Mouse (Mus musculus) natural killer cell, adult 2 months (primary cell): ENCODE results near the gene Mon1b.
A peak's percentile ranks its signal among the peaks of the same experiment; 100 is the strongest.

Experiments
- DNase-seq, 2 experiments: peaks; one replicate each; pipeline ENCODE4 v3.0.0; 2022; ENCODE audit warnings: low spot score in 2 of 2

Gene Mon1b

DNA sequence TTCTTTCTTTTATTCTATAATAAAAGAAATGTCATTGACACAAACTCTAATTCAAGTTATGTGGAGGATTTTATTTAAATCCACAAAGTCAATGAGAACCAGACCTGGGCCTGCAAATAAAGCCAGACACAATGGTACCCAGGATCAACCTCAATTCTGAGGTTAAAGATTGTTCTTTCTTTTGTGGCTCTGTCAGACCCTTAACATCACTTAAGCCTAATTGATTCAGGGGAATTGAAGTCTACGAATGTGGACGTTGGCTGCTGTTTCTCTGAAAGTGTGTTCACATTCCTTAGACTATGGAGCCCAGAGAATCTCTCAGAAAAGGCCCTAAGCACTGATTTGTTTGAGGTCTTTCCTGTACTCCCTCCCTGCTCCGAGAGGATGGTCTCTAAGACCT, 37.9 kb downstream of the Mon1b start:
- DNase-seq: no peak

DNA sequence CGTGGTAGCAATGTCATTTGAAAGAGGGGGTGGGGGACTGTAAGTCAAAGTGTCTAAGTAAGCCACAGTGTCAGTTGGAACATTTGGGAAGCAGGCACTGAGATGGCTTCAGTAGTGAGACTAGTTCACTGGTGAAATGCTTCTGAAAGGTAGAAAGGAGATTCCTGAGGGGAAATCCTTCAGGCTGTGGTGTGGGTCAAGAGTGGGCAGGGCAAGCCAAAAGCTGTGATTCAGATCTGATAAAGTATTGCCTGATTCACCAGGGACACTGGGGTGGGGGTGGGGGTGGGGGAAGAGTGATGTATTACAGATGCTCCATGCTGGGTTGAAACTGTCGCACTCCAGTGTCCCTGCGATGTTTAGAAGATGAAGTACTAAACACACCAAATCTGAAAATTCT, 39.2 kb downstream of the Mon1b start:
- no peak for DNase-seq

DNA sequence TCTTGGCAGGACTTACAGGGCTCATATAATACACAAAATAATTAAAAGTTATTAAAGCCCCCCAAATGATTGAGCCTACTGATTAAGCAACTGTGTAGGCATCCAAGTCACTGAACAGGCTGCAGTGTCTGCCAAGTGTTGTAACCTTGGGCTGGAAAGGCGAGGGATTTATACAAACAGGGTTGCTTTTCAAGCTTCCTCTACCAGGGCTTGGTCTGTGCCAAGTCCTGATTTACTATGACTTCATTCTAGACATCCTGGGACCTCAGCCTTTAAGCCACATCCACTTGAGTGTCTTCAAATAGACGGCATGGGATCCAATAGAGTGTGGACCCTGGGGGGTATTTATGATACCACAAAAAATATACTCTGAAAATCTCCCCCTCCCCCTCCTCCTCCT, 39.9 kb downstream of the Mon1b start:
- no peak for DNase-seq

DNA sequence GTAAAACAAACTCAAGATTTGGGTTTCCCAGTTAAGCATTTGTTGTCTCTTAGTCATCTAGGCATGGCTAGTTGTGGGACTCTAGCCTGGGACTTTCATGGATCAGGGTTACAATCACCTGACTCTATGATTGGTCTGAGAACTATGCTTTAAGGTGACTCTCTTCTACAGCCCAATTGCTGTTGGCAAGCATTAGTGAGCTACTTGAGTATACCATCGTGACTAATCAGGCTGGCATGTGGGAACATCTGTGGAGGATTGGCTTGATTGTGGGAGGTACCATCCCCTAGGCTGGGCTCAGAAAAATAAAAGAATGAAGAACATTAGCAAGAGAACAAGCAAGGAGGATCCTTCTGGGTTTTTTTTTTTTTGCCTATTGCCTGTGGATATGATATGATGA, 41.4 kb downstream of the Mon1b start:
- DNase-seq: no peak

DNA sequence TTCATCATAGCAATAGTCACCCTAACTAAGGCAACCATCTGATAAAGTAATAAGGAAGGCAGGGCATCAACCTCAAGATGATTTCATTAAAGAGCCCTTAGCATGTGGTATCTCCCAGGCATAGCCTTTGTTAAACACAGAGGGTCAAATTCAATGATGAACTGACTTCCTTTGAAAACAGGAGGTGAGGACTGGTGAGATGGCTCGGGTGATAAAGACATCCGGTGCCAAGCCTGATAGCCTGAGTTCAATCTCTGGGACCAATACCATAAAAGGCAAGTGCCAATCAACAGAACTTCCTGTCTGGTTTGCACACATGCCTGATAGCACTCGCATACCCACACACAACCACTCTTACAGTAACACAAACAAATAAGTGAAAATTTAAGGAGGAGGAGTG, 44.0 kb downstream of the Mon1b start:
- peak; percentile 26 to 49 for DNase-seq

DNA sequence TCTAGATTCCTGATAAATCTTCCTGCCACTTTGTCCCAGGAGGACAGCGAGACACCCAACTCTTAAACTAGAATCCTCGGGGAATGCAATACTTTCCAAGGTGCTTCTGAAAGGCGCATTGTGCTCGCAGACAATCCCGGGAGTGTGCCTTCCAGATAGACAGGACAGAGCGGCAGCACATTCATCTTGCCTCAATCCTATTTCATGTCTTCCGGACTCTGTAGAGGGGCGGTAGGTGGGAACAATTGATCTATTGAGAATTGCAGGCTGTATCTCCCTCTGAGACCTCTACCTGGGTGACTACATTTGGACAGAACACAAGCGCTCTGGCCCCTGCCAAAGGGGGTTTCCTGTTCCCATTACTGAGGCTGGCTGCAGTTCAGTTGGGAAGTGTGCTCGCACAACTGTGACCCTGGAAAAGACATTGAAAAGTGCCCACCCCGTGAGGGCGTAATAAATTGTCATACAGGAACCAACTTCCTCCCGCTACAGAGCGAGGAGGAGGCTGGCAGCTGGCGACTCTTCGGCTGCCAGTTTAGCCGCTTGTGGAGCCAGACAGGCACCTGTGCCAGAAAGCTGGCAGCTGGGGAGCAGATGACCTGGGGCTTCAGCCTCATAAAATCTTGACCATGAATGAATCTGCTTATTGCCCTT, 52.6 kb downstream of the Mon1b start:
- no peak for DNase-seq

DNA sequence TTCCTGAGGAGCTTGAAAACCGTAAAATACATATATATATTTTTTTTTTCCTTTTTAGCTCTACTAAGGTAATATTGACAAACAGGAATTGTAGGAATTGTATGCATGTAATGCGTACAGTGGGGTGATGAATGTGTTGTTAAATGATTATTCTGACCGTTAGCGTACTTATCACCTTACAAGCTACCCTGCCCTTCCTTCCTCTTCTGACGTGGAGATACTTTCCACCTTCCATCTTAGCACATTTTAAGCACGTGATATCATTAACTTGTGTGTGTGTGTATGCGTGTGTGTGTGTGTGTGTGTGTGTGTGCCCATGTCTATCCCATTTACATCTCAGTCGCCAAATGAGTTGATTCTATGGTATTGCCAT, 53.1 kb downstream of the Mon1b start:
- DNase-seq: no peak

DNA sequence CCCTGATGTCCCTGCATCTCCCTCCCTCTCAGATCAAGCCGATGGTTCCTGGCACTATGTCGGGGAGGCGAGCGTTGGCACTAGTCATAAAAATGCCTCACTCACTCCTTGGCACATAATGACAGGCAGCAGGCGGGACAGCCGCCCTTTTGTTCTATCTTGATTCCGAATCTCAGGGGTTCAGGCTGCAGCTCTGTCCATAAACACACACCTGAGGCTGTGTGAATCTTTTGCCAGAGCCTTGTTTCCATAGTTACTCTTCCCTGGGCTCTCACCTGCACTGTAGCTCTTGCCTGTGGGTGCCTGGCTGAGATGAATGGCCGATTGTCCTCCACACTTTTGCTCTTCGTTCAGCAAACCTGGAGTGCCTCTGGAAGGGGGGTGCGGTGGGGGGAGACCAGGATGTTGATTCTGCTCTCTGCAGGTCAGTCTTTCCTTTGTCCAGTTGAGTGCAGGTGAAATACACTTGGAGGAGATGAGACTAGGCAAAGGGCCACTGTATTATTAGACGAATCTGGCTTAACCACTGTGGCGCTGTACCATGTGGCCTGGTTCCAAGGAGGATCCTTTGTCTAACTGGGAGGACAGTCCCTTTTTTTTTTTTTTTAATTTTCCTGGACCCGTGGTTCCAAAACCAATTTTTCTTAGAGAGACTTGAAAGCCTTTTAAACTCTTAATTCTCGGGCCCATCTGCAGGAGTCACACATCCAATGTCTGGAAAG, 56.4 kb downstream of the Mon1b start:
- no peak for DNase-seq
